Mouse (Mus musculus) spleen, adult 12 weeks (tissue): Measurements from ENCODE around the gene 4930469K13Rik.

Experiments
- DNase-seq: peaks from one replicate; pipeline ENCODE4 v3.0.0; 2022; ENCODE audit warnings: low spot score

Gene 4930469K13Rik

GRCm38 (mm10) chr11:33980146-33980545 is 118.2 kb downstream of the 4930469K13Rik start:
- no peak for DNase-seq

- DNase-seq: no peak
Measured at GRCm38 (mm10) chr11:33975121-33975520, 123.2 kb downstream of the 4930469K13Rik start.

- no peak for DNase-seq
Measured at GRCm38 (mm10) chr11:33974341-33975040, 123.9 kb downstream of the 4930469K13Rik start.

GRCm38 (mm10) chr11:33972114-33972513 is 126.2 kb downstream of the 4930469K13Rik start:
- DNase-seq: no peak

- no peak for DNase-seq
Measured at GRCm38 (mm10) chr11:33969199-33969598, 129.2 kb downstream of the 4930469K13Rik start.

GRCm38 (mm10) chr11:33967708-33968107 is 130.6 kb downstream of the 4930469K13Rik start:
- no peak for DNase-seq

GRCm38 (mm10) chr11:33965380-33965779 is 133.0 kb downstream of the 4930469K13Rik start:
- no peak for DNase-seq

- DNase-seq: no peak
Measured at GRCm38 (mm10) chr11:33962688-33963407, 135.5 kb downstream of the 4930469K13Rik start, which contains the start of gene Kcnmb1. Kcnmb1 (plus strand) TSS chr11:33963013.

- no peak for DNase-seq
Measured at GRCm38 (mm10) chr11:33962178-33962577, 136.2 kb downstream of the 4930469K13Rik start.

- DNase-seq: no peak
Measured at GRCm38 (mm10) chr11:33958713-33959112, 139.6 kb downstream of the 4930469K13Rik start.

GRCm38 (mm10) chr11:33957595-33957994 is 140.8 kb downstream of the 4930469K13Rik start:
- DNase-seq: no peak

- no peak for DNase-seq
Measured at GRCm38 (mm10) chr11:33956623-33957022, 141.7 kb downstream of the 4930469K13Rik start.

GRCm38 (mm10) chr11:33955982-33956381 is 142.4 kb downstream of the 4930469K13Rik start:
- no peak for DNase-seq

GRCm38 (mm10) chr11:33951684-33952625 is 146.4 kb downstream of the 4930469K13Rik start:
- DNase-seq: no peak

- no peak for DNase-seq
Measured at GRCm38 (mm10) chr11:33951155-33951554, 147.2 kb downstream of the 4930469K13Rik start.

GRCm38 (mm10) chr11:33946501-33946900 is 151.9 kb downstream of the 4930469K13Rik start:
- no peak for DNase-seq

GRCm38 (mm10) chr11:33944786-33945328 is 153.5 kb downstream of the 4930469K13Rik start:
- DNase-seq: no peak

- no peak for DNase-seq
Measured at GRCm38 (mm10) chr11:33944067-33944785, 154.1 kb downstream of the 4930469K13Rik start.

GRCm38 (mm10) chr11:33943565-33943964 is 154.8 kb downstream of the 4930469K13Rik start:
- DNase-seq: no peak

GRCm38 (mm10) chr11:33939456-33940113 is 158.8 kb downstream of the 4930469K13Rik start:
- no peak for DNase-seq
